Mouse (Mus musculus): ENCODE measurements around the gene Retnlg. TPM values are rescaled to one million over a fixed set of nuclear protein-coding genes. Genes with fewer than 3 reads are reported as not detected.

Gene Retnlg
- polyA plus RNA-seq, 1 experiment from 2014 or later, result 0.39 TPM

GRCm38 (mm10) chr16:48867690-48868089, 4.7 kb upstream of the Retnlg start:
- Histone ChIP-seq H3K27ac (replicated peaks; ENCODE audit: low read depth, low read length) (no peak overlapping the region), H3K9ac (replicated peaks; ENCODE audit: low read length) (no peak overlapping the region), H3K4me2 (ENCODE audit: low read length) (no peak overlapping the region), H3K36me3 (ENCODE audit: control insufficient read depth, insufficient read depth, low read length) (no peaks in the 10 kb centered on the region), H3K27me3 (ENCODE audit: control insufficient read depth, insufficient read depth, low read length) (no peaks in the 10 kb centered on the region), H3K4me1 (ENCODE audit: control insufficient read depth, insufficient read depth, low read length) (no peaks in the 10 kb centered on the region), H3K9me3 (ENCODE audit: control insufficient read depth, low read length) (no peaks in the 10 kb centered on the region), H3K4me3 (replicated peaks; ENCODE audit: low read depth, low read length) (no peak overlapping the region)
- DNase-seq (no peak), ATAC-seq (ENCODE audit: low FRiP score, low TSS enrichment) (no peak)
- WGBS, result 69% methylated on average over 2 of the region's 2 CpGs

- Histone ChIP-seq H3K4me2 (ENCODE audit: low read length) (no peak overlapping the region), H3K36me3 (ENCODE audit: control insufficient read depth, insufficient read depth, low read length) (no peaks in the 10 kb centered on the region), H3K9me3 (ENCODE audit: control insufficient read depth, low read length) (no peaks in the 10 kb centered on the region), H3K4me1 (ENCODE audit: control insufficient read depth, insufficient read depth, low read length) (no peaks in the 10 kb centered on the region), H3K27ac (replicated peaks; ENCODE audit: low read depth, low read length) (no peak overlapping the region), H3K4me3 (replicated peaks; ENCODE audit: low read depth, low read length) (no peak overlapping the region), H3K27me3 (ENCODE audit: control insufficient read depth, insufficient read depth, low read length) (no peaks in the 10 kb centered on the region), H3K9ac (replicated peaks; ENCODE audit: low read length) (no peak overlapping the region)
- DNase-seq (no peak), ATAC-seq (ENCODE audit: low FRiP score, low TSS enrichment) (no peak)
- WGBS, result 82% methylated on average over 1 of the region's 1 CpGs
Observed at GRCm38 (mm10) chr16:48868663-48869062, 3.8 kb upstream of the Retnlg start.

GRCm38 (mm10) chr16:48869671-48870070, 2.8 kb upstream of the Retnlg start:
- Histone ChIP-seq H3K4me1 (ENCODE audit: control insufficient read depth, insufficient read depth, low read length) (no peaks in the 10 kb centered on the region), H3K9me3 (ENCODE audit: control insufficient read depth, low read length) (no peaks in the 10 kb centered on the region), H3K9ac (replicated peaks; ENCODE audit: low read length) (no peak overlapping the region), H3K4me3 (replicated peaks; ENCODE audit: low read depth, low read length) (no peak overlapping the region), H3K4me2 (ENCODE audit: low read length) (no peak overlapping the region), H3K27ac (replicated peaks; ENCODE audit: low read depth, low read length) (no peak overlapping the region), H3K27me3 (ENCODE audit: control insufficient read depth, insufficient read depth, low read length) (no peaks in the 10 kb centered on the region), H3K36me3 (ENCODE audit: control insufficient read depth, insufficient read depth, low read length) (no peaks in the 10 kb centered on the region)
- 69% methylated on average over 3 of the region's 3 CpGs for WGBS
- ATAC-seq (ENCODE audit: low FRiP score, low TSS enrichment), result no peak
- DNase-seq, result no peak

GRCm38 (mm10) chr16:48871754-48872153, 667 bp upstream of the Retnlg start:
- no peak overlapping the region for H3K4me2 ChIP-seq (ENCODE audit: low read length)
- no peaks in the 10 kb centered on the region for H3K9me3 ChIP-seq (ENCODE audit: control insufficient read depth, low read length)
- no peak overlapping the region for H3K4me3 ChIP-seq (replicated peaks; ENCODE audit: low read depth, low read length)
- no peak for DNase-seq
- no peak overlapping the region for H3K27ac ChIP-seq (replicated peaks; ENCODE audit: low read depth, low read length)
- no peak for ATAC-seq (ENCODE audit: low FRiP score, low TSS enrichment)
- 96% methylated on average over 1 of the region's 1 CpGs for WGBS
- H3K4me1 ChIP-seq (ENCODE audit: control insufficient read depth, insufficient read depth, low read length), result no peaks in the 10 kb centered on the region
- no peaks in the 10 kb centered on the region for H3K27me3 ChIP-seq (ENCODE audit: control insufficient read depth, insufficient read depth, low read length)
- H3K9ac ChIP-seq (replicated peaks; ENCODE audit: low read length), result no peak overlapping the region
- H3K36me3 ChIP-seq (ENCODE audit: control insufficient read depth, insufficient read depth, low read length), result no peaks in the 10 kb centered on the region

- no peak overlapping the region for H3K9ac ChIP-seq (replicated peaks; ENCODE audit: low read length)
- H3K4me2 ChIP-seq (ENCODE audit: low read length), result no peak overlapping the region
- DNase-seq, result no peak
- ATAC-seq (ENCODE audit: low FRiP score, low TSS enrichment), result no peak
- no peaks in the 10 kb centered on the region for H3K9me3 ChIP-seq (ENCODE audit: control insufficient read depth, low read length)
- H3K27me3 ChIP-seq (ENCODE audit: control insufficient read depth, insufficient read depth, low read length), result no peaks in the 10 kb centered on the region
- no peaks in the 10 kb centered on the region for H3K4me1 ChIP-seq (ENCODE audit: control insufficient read depth, insufficient read depth, low read length)
- WGBS, result 73% methylated on average over 2 of the region's 2 CpGs
- H3K36me3 ChIP-seq (ENCODE audit: control insufficient read depth, insufficient read depth, low read length), result no peaks in the 10 kb centered on the region
- no peak overlapping the region for H3K4me3 ChIP-seq (replicated peaks; ENCODE audit: low read depth, low read length)
- no peak overlapping the region for H3K27ac ChIP-seq (replicated peaks; ENCODE audit: low read depth, low read length)
Observed at GRCm38 (mm10) chr16:48890733-48891132, 18.3 kb downstream of the Retnlg start.

GRCm38 (mm10) chr16:48899868-48900267, 27.4 kb downstream of the Retnlg start:
- Histone ChIP-seq H3K36me3 (ENCODE audit: control insufficient read depth, insufficient read depth, low read length) (no peaks in the 10 kb centered on the region), H3K27me3 (ENCODE audit: control insufficient read depth, insufficient read depth, low read length) (no peaks in the 10 kb centered on the region), H3K27ac (replicated peaks; ENCODE audit: low read depth, low read length) (no peak overlapping the region), H3K9me3 (ENCODE audit: control insufficient read depth, low read length) (no peaks in the 10 kb centered on the region), H3K9ac (replicated peaks; ENCODE audit: low read length) (no peak overlapping the region), H3K4me1 (ENCODE audit: control insufficient read depth, insufficient read depth, low read length) (no peaks in the 10 kb centered on the region), H3K4me2 (ENCODE audit: low read length) (no peak overlapping the region), H3K4me3 (replicated peaks; ENCODE audit: low read depth, low read length) (no peak overlapping the region)
- no peak for ATAC-seq (ENCODE audit: low FRiP score, low TSS enrichment)
- no peak for DNase-seq
- WGBS, result 69% methylated on average over 1 of the region's 1 CpGs

GRCm38 (mm10) chr16:48911184-48911583, 38.8 kb downstream of the Retnlg start:
- no peaks in the 10 kb centered on the region for H3K4me1 ChIP-seq (ENCODE audit: control insufficient read depth, insufficient read depth, low read length)
- no peak for DNase-seq

GRCm38 (mm10) chr16:48913206-48913605, 40.8 kb downstream of the Retnlg start:
- no peak for DNase-seq
- no peak overlapping the region for H3K4me2 ChIP-seq (ENCODE audit: low read length)
- H3K27me3 ChIP-seq (ENCODE audit: control insufficient read depth, insufficient read depth, low read length), result no peaks in the 10 kb centered on the region
- H3K4me3 ChIP-seq (replicated peaks; ENCODE audit: low read depth, low read length), result no peak overlapping the region
- H3K9me3 ChIP-seq (ENCODE audit: control insufficient read depth, low read length), result no peaks in the 10 kb centered on the region
- no peak for ATAC-seq (ENCODE audit: low FRiP score, low TSS enrichment)
- no peak overlapping the region for H3K27ac ChIP-seq (replicated peaks; ENCODE audit: low read depth, low read length)
- no peaks in the 10 kb centered on the region for H3K36me3 ChIP-seq (ENCODE audit: control insufficient read depth, insufficient read depth, low read length)
- no peaks in the 10 kb centered on the region for H3K4me1 ChIP-seq (ENCODE audit: control insufficient read depth, insufficient read depth, low read length)
- 96% methylated on average over 3 of the region's 3 CpGs for WGBS
- no peak overlapping the region for H3K9ac ChIP-seq (replicated peaks; ENCODE audit: low read length)

More at GRCm38 (mm10) chr16:48911184-48911583, 38.8 kb downstream of the Retnlg start:
- Histone ChIP-seq H3K27me3 (ENCODE audit: control insufficient read depth, insufficient read depth, low read length) (no peaks in the 10 kb centered on the region), H3K36me3 (ENCODE audit: control insufficient read depth, insufficient read depth, low read length) (no peaks in the 10 kb centered on the region), H3K9me3 (ENCODE audit: control insufficient read depth, low read length) (no peaks in the 10 kb centered on the region), H3K4me3 (replicated peaks; ENCODE audit: low read depth, low read length) (no peak overlapping the region), H3K9ac (replicated peaks; ENCODE audit: low read length) (no peak overlapping the region), H3K4me2 (ENCODE audit: low read length) (no peak overlapping the region), H3K27ac (replicated peaks; ENCODE audit: low read depth, low read length) (no peak overlapping the region)
- 94% methylated on average over 1 of the region's 1 CpGs for WGBS
- ATAC-seq (ENCODE audit: low FRiP score, low TSS enrichment), result no peak

GRCm38 (mm10) chr16:48923724-48924123, 51.3 kb downstream of the Retnlg start:
- no peaks in the 10 kb centered on the region for H3K4me1 ChIP-seq (ENCODE audit: control insufficient read depth, insufficient read depth, low read length)
- no peaks in the 10 kb centered on the region for H3K9me3 ChIP-seq (ENCODE audit: control insufficient read depth, low read length)
- H3K4me3 ChIP-seq (replicated peaks; ENCODE audit: low read depth, low read length), result no peak overlapping the region
- H3K27me3 ChIP-seq (ENCODE audit: control insufficient read depth, insufficient read depth, low read length), result no peaks in the 10 kb centered on the region
- H3K9ac ChIP-seq (replicated peaks; ENCODE audit: low read length), result no peak overlapping the region
- 98% methylated on average over 1 of the region's 1 CpGs for WGBS
- peaks cover 46% of the 10 kb centered on the region for H3K36me3 ChIP-seq (ENCODE audit: control insufficient read depth, insufficient read depth, low read length)
- no peak for ATAC-seq (ENCODE audit: low FRiP score, low TSS enrichment)
- H3K27ac ChIP-seq (replicated peaks; ENCODE audit: low read depth, low read length), result no peak overlapping the region
- H3K4me2 ChIP-seq (ENCODE audit: low read length), result no peak overlapping the region
- DNase-seq, result no peak
